Mouse (Mus musculus): ENCODE measurements around the gene Abcc1. TPM values are rescaled to one million over a fixed set of nuclear protein-coding genes. Genes with fewer than 3 reads are reported as not detected.
A peak's percentile ranks its signal among the peaks of the same experiment; 100 is the strongest.

The Abcc1 gene
- polyA plus RNA-seq, 1 experiment from 2014 or later, result 13.2 TPM

DNA sequence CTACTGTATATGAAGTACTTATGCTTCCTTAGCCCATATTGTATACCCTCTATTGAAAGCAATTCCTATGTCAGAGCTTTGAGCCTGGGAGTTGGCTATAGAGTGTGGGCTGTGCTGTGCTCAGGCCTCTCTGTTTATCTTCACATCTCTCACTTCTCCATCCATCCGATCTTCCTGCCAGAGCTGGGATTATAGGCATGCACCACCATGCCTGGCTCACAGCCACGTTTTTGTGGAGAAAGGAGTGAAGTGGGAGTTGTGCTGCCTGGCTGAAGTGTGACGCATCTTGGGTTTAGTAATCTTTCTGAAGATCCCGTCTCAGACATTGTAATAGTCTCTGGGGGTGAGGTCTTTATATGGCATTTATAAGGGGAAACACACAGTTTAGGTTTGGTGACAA, 88.5 kb downstream of the Abcc1 start:
- Histone ChIP-seq H3K4me3 (ENCODE audit: low read depth, low read length) (no peak overlapping the region), H3K4me1 (ENCODE audit: insufficient read depth) (no peaks in the 10 kb centered on the region), H3K27ac (ENCODE audit: low read depth) (no peak overlapping the region), H3K4me2 (no peak overlapping the region), H3K9me3 (ENCODE audit: low read depth, low read length) (no peaks in the 10 kb centered on the region), H3K36me3 (ENCODE audit: insufficient read depth) (peaks cover 14% of the 10 kb centered on the region), H3K27me3 (ENCODE audit: insufficient read depth, low read length) (no peaks in the 10 kb centered on the region), H3K9ac (no peak overlapping the region)
- 80% methylated on average over 4 of the region's 4 CpGs for WGBS
- TF ChIP-seq CTCF (IDR thresholded peaks at IDR 0.05; ENCODE audit: low read depth), result no peak
- ATAC-seq (ENCODE audit: insufficient read depth) (no peak), DNase-seq (peak; percentile 12)

DNA sequence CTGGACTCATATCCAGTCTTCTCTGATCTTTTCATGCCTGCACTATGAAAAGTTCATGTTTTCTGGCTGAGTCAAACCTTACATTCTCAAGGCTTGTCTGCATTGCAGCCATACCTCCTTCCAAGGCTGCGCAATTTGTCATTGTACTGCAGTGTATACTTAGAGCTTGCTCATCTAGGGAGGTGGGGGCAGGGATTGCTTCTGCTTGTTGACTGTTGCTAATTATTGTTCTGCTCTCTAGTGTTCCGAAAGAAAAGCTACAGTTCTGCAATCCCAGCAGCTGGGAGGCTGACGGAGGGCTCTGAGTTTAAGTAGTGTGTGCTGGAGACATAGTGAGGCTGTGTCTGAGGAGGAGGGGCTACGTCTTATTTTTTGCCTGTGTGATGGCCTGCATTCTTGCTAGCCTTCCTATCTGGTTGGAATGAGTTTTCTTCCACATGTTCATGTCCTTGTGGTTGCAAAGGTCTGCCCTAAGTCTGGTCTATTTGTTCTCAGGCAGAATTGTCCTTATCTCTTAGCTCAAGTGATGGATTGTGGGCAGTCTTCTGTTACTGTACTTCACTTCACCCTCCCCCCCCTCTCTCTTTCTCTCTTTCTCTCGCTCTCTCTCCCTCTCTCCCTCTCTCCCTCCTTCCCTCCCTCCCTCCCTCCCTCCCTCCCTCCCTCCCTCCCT, 90.2 kb downstream of the Abcc1 start:
- no peak overlapping the region for H3K27ac ChIP-seq (ENCODE audit: low read depth)
- H3K4me2 ChIP-seq, result no peak overlapping the region
- H3K27me3 ChIP-seq (ENCODE audit: insufficient read depth, low read length), result no peaks in the 10 kb centered on the region
- ATAC-seq (ENCODE audit: insufficient read depth) (peak; percentile 62; the same call in 1 of the 2 replicates), DNase-seq (peak; percentile 65)
- H3K9ac ChIP-seq, result no peak overlapping the region
- no peaks in the 10 kb centered on the region for H3K9me3 ChIP-seq (ENCODE audit: low read depth, low read length)
- 51% methylated on average over 5 of the region's 5 CpGs for WGBS
- no peaks in the 10 kb centered on the region for H3K4me1 ChIP-seq (ENCODE audit: insufficient read depth)
- H3K4me3 ChIP-seq (ENCODE audit: low read depth, low read length), result no peak overlapping the region
- H3K36me3 ChIP-seq (ENCODE audit: insufficient read depth), result peaks cover 19% of the 10 kb centered on the region
- no peak for TF ChIP-seq CTCF (IDR thresholded peaks at IDR 0.05; ENCODE audit: low read depth)

DNA sequence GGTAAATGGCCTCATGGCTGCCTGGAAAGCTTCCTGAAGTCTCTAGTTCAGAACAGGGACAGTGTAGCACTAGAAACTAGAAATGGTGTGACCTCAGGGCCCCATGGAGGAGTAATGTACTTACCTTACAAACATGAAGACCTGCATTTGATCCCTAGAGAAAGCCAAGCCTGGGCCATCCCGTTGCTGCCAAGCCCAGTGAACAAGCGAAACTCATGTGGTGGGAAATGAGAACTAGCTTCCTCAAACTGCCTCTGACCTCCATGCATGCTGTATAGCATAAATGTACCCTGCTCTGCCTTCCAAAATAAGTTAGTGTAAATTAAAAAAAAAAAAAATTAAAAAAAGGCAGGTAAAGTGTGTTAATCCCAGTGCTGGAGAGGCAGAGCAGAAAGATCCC, 101.2 kb downstream of the Abcc1 start:
- no peaks in the 10 kb centered on the region for H3K27me3 ChIP-seq (ENCODE audit: insufficient read depth, low read length)
- WGBS, result 89% methylated on average over 2 of the region's 2 CpGs
- H3K4me3 ChIP-seq (ENCODE audit: low read depth, low read length), result no peak overlapping the region
- H3K36me3 ChIP-seq (ENCODE audit: insufficient read depth), result peaks cover 60% of the 10 kb centered on the region
- ATAC-seq (ENCODE audit: insufficient read depth), result no peak
- H3K4me2 ChIP-seq, result no peak overlapping the region
- no peak for TF ChIP-seq CTCF (IDR thresholded peaks at IDR 0.05; ENCODE audit: low read depth)
- DNase-seq, result no peak
- H3K27ac ChIP-seq (ENCODE audit: low read depth), result no peak overlapping the region
- no peaks in the 10 kb centered on the region for H3K4me1 ChIP-seq (ENCODE audit: insufficient read depth)
- H3K9me3 ChIP-seq (ENCODE audit: low read depth, low read length), result no peaks in the 10 kb centered on the region
- no peak overlapping the region for H3K9ac ChIP-seq

DNA sequence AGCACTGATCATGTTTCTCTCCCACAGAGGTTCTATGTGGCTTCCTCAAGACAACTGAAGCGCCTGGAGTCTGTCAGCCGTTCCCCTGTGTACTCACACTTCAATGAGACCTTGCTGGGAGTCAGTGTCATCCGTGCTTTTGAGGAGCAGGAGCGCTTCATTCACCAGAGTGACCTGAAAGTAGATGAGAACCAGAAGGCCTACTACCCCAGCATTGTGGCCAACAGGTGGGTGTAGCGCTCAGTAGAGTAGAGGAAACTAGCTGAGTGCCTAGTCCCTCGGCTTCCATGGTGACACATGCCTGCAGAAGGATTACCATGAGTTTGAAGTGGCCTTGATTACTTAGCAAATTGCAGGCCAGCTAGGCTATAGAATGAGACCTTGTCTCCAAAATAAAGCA, 103.7 kb downstream of the Abcc1 start:
- TF ChIP-seq CTCF (IDR thresholded peaks at IDR 0.05; ENCODE audit: low read depth), result no peak
- DNase-seq (no peak), ATAC-seq (ENCODE audit: insufficient read depth) (no peak)
- no peaks in the 10 kb centered on the region for H3K27me3 ChIP-seq (ENCODE audit: insufficient read depth, low read length)
- H3K4me2 ChIP-seq, result no peak overlapping the region
- H3K4me3 ChIP-seq (ENCODE audit: low read depth, low read length), result no peak overlapping the region
- H3K4me1 ChIP-seq (ENCODE audit: insufficient read depth), result no peaks in the 10 kb centered on the region
- H3K9ac ChIP-seq, result no peak overlapping the region
- no peak overlapping the region for H3K27ac ChIP-seq (ENCODE audit: low read depth)
- H3K9me3 ChIP-seq (ENCODE audit: low read depth, low read length), result no peaks in the 10 kb centered on the region
- H3K36me3 ChIP-seq (ENCODE audit: insufficient read depth), result peaks cover 57% of the 10 kb centered on the region
- WGBS, result 93% methylated on average over 6 of the region's 6 CpGs

DNA sequence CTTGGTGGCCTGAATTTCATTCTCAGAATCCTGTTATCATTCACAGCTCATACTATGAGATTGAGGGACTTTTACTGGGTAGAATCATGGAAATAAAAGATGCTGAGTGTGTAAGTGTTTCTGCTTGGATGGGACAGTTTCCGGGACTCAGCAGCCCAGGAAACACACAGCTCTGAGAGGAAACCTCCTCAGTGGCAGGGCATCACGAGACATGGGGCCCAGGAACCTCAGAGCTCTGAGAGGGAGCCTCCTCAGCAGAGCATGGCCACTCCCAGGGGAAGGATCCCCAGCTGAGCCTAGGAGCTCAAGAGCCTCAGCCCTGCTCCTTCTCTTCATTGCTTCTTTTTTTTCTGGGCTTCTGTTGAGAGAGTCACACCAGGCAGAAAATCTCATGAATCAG, 107.0 kb downstream of the Abcc1 start:
- Histone ChIP-seq H3K27me3 (ENCODE audit: insufficient read depth, low read length) (no peaks in the 10 kb centered on the region), H3K36me3 (ENCODE audit: insufficient read depth) (peaks cover 62% of the 10 kb centered on the region), H3K4me2 (no peak overlapping the region), H3K4me1 (ENCODE audit: insufficient read depth) (no peaks in the 10 kb centered on the region), H3K9me3 (ENCODE audit: low read depth, low read length) (no peaks in the 10 kb centered on the region), H3K27ac (ENCODE audit: low read depth) (no peak overlapping the region), H3K4me3 (ENCODE audit: low read depth, low read length) (no peak overlapping the region), H3K9ac (no peak overlapping the region)
- ATAC-seq (ENCODE audit: insufficient read depth) (no peak), DNase-seq (no peak)
- WGBS, result 77% methylated on average over 2 of the region's 2 CpGs
- TF ChIP-seq CTCF (IDR thresholded peaks at IDR 0.05; ENCODE audit: low read depth), result no peak

DNA sequence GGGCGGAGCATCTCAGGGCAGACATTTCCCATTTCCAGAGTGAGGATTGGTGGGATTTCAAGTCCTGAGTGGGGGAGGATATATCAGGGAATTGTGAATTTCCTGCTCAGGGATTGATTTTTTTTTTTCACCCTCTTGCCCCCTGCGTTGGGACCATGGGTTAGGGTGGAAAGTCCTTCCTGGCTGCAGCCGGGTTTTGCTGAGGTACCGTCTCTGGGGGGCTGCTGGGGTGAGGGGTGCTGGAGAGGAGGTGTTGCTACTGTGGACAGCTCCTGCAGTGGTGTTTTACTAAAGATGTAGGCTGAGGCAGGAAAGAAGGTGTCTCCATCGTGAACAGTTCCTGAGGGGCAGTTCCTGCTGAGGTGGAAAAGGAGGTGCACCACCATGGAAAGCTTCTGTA, 107.5 kb downstream of the Abcc1 start:
- Histone ChIP-seq H3K4me3 (ENCODE audit: low read depth, low read length) (no peak overlapping the region), H3K27ac (ENCODE audit: low read depth) (no peak overlapping the region), H3K4me2 (no peak overlapping the region), H3K9ac (no peak overlapping the region), H3K4me1 (ENCODE audit: insufficient read depth) (no peaks in the 10 kb centered on the region), H3K36me3 (ENCODE audit: insufficient read depth) (peaks cover 66% of the 10 kb centered on the region), H3K27me3 (ENCODE audit: insufficient read depth, low read length) (no peaks in the 10 kb centered on the region), H3K9me3 (ENCODE audit: low read depth, low read length) (no peaks in the 10 kb centered on the region)
- no peak for TF ChIP-seq CTCF (IDR thresholded peaks at IDR 0.05; ENCODE audit: low read depth)
- 88% methylated on average over 5 of the region's 5 CpGs for WGBS
- DNase-seq (no peak), ATAC-seq (ENCODE audit: insufficient read depth) (no peak)

DNA sequence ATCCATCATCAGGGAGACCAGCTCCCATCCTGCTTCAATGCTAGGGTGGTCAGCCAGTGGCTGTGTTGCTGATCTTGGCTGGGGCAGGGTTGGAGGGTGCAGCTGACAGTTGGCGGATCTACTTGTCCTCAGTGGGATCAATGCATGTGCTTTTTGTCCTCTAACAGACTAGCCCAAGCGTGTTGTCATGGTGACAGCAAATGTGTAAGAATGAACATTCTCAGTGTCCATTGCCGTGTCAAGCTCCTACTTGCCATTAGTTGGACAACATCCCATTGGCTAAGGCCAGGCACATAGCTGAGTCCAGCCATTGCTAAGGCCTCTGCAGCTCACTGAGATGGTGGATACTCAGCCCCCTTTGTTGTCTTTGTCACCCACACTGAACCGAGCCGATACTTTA, 110.8 kb downstream of the Abcc1 start:
- DNase-seq (no peak), ATAC-seq (ENCODE audit: insufficient read depth) (no peak)
- Histone ChIP-seq H3K27ac (ENCODE audit: low read depth) (no peak overlapping the region), H3K4me2 (no peak overlapping the region), H3K27me3 (ENCODE audit: insufficient read depth, low read length) (no peaks in the 10 kb centered on the region), H3K9ac (no peak overlapping the region), H3K4me1 (ENCODE audit: insufficient read depth) (no peaks in the 10 kb centered on the region), H3K36me3 (ENCODE audit: insufficient read depth) (peaks cover 54% of the 10 kb centered on the region), H3K9me3 (ENCODE audit: low read depth, low read length) (no peaks in the 10 kb centered on the region), H3K4me3 (ENCODE audit: low read depth, low read length) (no peak overlapping the region)
- no peak for TF ChIP-seq CTCF (IDR thresholded peaks at IDR 0.05; ENCODE audit: low read depth)
- 85% methylated on average over 5 of the region's 5 CpGs for WGBS
